Mouse (Mus musculus) spleen, adult 18-20 months (tissue): ENCODE data around the gene Nup210.

Experiments
- DNase-seq, 2 experiments: peaks; one replicate each; pipeline ENCODE4 v3.0.0; 2022; ENCODE audit warnings: mixed read lengths in 2 of 2

The Nup210 gene

GRCm38 (mm10) chr6:91014198-91014958, 102.3 kb downstream of the Nup210 start:
- DNase-seq, result no peak

GRCm38 (mm10) chr6:91012458-91012857, 104.2 kb downstream of the Nup210 start:
- no peak for DNase-seq

DNA sequence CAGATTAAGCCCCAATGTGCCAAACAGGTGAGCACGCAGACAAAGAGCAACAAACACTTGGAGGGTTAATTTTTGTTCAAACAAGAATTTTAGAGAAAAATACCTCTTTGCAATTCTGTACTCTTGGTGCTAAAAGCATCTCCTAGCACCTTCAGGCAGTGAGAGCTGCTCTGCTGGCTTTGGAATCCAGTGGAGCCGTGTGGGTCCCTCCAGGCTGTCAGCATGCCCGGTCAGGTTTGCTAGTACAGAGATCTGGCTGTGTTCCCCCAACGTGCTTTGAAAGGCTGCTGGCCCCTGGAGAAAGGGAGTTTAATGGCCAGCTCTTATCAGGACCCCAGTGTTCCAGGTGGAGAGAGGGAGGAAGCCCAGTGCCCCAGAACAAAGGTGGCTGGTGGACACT, 105.1 kb downstream of the Nup210 start:
- no peak for DNase-seq

DNA sequence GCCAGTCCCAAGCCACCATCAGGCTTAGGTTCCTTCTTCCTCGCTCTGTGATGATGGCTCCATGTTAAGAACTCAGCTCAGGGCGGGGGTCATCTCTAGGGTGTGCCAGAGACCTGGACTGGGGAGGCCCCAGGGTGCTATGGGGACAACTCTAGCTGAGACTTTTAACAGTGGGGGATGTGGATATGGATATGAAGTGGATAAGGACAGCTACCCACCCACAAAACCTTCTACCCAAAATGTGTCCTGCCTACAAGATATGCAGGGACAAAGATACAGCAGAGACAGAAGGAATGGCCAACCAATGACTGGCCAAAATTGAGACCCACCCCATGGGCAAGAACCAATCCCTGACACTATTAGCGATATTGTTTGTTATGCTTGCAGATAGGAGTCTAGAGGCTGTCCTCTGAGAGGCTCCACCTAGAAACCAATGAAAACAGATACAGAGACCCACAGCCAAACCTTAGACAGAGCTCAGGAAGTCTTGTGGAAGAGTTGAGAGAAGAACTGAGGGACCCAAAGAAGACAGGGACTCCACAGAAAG, 108.3 kb downstream of the Nup210 start:
- DNase-seq, result no peak

GRCm38 (mm10) chr6:91007207-91007606, 109.4 kb downstream of the Nup210 start:
- no peak for DNase-seq

DNA sequence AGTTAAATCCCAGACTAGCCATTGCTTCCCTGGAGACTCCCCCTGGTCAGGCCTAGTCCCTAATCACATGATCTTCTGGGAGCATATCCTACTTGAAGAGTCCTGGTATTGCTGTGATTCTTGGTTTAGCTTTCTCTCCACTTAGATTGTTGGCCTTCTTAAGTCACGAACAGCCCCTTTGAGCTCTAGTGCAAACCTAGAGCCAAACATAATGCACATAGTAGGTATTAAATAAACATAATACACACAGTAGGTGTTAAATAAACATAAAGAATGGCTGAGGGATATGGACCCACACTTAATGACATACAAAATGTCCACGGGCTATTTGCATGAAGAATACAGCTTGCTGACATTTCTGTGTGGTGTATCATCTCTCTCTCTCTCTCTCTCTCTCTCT, 112.5 kb downstream of the Nup210 start:
- DNase-seq, result no peak

GRCm38 (mm10) chr6:91003310-91003995, 113.2 kb downstream of the Nup210 start:
- DNase-seq, result no peak

- DNase-seq, result no peak
These were observed 115.1 kb downstream of the Nup210 start for GRCm38 (mm10) chr6:91001566-91001965.

DNA sequence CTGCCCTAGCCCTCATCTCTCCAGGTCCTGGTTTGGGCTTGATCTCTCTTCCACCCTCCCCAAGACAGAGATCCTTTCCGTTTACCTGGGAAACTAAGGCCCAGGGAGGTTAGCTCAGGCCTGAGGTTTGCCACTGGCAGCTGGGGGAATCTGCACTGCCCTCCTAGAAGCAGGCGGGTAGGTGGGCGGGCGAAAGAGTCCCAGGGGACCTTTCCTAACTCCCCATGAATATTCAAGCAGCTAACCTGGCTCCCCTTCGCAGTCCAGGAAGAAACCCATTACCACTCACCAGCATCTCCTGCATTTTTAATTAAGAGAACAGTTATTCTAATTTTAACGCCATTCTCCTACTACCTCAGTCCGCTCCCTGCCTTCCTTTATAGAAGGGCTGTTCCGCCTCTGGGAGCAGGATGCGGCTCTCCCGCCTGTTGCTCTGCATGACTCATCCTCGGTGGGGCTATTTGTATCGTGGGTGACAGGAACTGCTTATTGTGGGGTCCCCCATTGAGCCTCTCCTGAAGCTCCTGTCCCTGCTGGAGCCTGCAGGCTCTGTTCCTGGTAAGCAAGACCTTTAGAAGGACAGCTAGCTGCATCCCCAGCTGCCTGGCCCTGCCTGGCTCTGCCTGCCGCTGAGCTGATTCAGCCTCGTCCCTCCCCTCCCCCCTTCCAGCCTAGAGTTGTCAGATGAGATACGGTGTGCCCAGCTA, 115.7 kb downstream of the Nup210 start:
- no peak for DNase-seq

GRCm38 (mm10) chr6:90999176-90999575, 117.5 kb downstream of the Nup210 start:
- no peak for DNase-seq

- no peak for DNase-seq
These were observed 119.6 kb downstream of the Nup210 start for GRCm38 (mm10) chr6:90997025-90997424.

GRCm38 (mm10) chr6:90996181-90996580, 120.4 kb downstream of the Nup210 start:
- DNase-seq, result no peak

GRCm38 (mm10) chr6:90988648-90989317, 127.8 kb downstream of the Nup210 start, which contains the start of gene Iqsec1:
Gene Iqsec1, minus strand, starts transcription at chr6:90988685.
- DNase-seq, result peak; percentile 59 to 65

- no peak for DNase-seq
These were observed 128.4 kb downstream of the Nup210 start for GRCm38 (mm10) chr6:90988299-90988625.

DNA sequence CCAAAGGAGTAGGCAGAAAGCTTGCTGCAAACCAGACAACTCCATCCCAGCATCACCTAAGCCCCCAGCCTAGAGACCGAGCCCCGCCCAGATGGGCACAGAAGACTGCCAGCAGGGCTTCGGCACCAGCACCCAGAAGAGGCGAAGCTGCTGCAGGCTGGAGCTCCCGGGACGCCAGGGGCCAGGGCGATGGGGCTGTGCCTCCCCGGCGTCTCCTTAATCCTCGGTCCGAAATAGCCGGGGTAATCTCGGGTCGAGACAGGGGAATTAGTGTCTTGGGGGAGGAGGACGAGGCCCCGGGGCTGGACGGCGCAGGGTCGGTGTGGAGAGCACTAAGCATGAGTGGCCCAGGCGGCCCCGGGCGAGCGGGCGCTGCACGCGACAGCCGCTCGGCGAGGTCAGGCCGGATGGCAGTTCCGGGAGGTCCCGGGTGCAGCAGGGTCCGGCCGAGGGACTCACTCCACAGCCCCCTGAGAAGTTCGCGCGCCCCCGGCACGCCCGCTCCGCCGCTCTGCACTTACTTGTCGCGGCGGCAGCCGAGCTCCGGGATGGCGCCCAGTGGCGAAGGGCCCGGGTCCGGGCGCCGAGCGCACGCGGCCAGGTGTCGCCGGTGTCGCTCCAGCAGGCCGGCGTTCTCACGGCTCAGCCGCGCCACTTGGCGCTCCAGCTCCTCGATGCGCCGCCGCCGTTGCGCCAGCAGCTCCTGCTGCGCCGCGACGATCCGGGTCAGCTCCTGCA, 128.9 kb downstream of the Nup210 start:
- peak in 1 of 2 experiments; percentile 15 for DNase-seq

DNA sequence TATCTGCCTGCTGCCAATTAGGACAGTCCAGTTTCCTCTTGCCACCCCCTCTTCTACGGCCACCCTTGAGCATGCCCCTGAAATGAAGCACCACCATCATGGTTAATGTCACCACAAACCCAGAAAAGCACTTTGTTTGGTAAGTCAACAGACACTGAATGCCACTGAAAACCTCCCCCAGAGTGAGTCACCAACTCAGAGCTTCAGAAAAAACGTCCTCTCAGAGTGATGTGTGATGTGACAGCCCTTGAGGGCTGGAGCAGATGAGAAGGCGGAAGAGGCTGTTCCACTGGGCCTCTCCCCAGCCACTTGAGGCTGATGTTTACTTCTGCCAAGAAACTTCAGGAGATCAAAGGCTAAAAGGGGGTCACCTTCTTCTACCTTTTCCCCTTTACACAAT, 132.5 kb downstream of the Nup210 start:
- DNase-seq, result no peak

- DNase-seq, result no peak
These were observed 142.3 kb downstream of the Nup210 start for GRCm38 (mm10) chr6:90974279-90974678.

DNA sequence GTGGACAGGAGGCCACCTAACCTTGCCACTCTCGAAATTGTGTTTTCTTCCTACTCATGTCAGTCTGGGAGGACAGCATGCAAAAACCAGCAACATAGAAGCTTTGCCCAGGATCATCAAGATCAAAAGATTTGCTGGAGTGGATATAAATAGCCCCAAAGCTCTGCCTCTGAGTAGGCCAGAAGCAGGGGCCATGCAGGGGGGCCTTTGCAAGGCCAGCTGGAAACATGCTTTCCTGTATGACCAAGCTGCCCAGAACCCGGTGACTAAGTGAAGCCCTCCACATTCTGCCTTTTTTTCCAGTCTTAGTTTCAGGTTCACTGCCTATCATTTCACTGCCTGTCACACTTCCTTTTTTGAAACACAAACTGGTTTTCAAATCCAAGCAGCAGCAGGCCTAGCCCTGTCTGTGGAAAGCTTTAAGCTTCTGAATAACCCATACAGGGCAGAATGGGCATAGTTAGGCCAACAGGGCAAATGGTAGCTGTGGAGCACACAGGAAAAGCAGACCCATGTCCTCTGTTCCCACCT, 147.2 kb downstream of the Nup210 start:
- DNase-seq, result no peak
